Mouse (Mus musculus) erythroblast, embryonic 14.5 days (primary cell): ENCODE data around the gene Ccdc126.

ENCODE experiments used
- GATA1 ChIP-seq: IDR thresholded peaks from 2 replicates; pipeline ENCODE4 v1.6.1; 2012; ENCODE audit warnings: low read length, inconsistent platforms, mixed read lengths
- TAL1 ChIP-seq: IDR thresholded peaks from 3 replicates; pipeline ENCODE4 v1.6.1; 2012; ENCODE audit warnings: low read length, inconsistent platforms, mixed read lengths

DNA sequence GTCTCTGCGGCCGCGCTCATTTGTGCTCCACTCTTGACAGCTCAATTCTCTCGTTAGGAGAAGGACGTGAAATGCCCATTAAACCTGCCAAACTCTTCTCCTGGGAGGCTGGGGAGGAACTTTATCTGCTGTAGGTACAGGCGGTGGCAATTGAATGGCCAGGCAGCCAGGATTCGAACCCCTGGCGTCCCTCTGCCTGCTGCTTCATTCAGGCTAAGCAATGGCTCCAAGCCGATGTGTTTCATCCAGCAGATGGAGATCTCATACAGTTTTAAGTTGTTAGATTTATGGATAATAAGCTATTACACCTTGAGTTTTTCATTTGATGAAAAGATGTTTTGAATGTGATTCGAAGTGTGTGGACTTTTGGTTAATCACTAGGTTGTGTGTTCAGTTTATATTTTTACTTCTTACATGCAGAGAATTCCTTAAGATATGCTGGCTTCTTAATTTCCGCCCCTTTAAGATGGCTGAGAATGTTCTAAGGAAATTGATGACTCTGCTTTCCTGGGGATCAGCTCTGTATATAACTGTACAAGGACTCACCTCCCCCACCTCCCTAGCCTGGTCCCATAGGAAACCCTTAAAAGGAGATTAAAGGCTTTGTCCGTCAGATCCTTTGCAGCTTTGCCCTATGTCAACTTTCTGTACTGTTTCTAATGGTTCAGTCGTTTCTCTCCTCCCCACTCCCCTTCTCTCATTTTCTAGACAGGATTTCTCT is 681 bp downstream of the Ccdc126 start:
- TF ChIP-seq GATA1 (no peak), TAL1 (no peak)
